Mouse (Mus musculus): ENCODE measurements around the gene Tnfaip8l1. TPM values are rescaled to one million over a fixed set of nuclear protein-coding genes. Genes with fewer than 3 reads are reported as not detected.

The Tnfaip8l1 gene
- polyA plus RNA-seq, 1 experiment, result 21.6 TPM

DNA sequence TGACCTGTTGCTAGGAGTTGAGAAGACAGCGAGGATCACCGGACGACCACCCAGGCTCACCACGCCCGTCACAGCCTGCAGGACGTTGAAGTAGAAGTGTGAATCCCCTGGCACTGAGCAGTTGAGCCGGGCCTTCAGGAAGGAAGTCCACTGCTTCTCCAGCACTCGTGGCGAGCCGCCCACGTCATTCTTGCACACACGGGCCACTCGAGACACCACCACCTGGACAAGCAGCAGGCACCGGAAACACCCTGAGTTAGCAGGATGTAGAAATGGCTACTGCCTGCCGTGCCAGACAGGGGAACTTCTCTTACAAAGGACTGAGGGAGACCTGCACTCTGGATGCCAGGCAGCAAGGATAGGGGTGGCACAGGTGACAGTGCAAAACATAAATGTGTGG is 34.0 kb upstream of the Tnfaip8l1 start:
- no peak for DNase-seq
- Histone ChIP-seq H3K27me3 (ENCODE audit: control insufficient read depth, insufficient read depth, low read length) (no peaks in the 10 kb centered on the region; the same call in 1 of the 2 replicates), H3K4me3 (ENCODE audit: control insufficient read depth, insufficient read depth, low read length) (no peak overlapping the region), H3K27ac (ENCODE audit: control insufficient read depth, insufficient read depth, low read length) (no peak overlapping the region), H3K4me1 (replicated peaks; ENCODE audit: control insufficient read depth, insufficient read depth, low read length) (no peaks in the 10 kb centered on the region), H3K36me3 (ENCODE audit: control insufficient read depth, insufficient read depth, low read length) (no peaks in the 10 kb centered on the region)
- 56% methylated on average over 15 of the region's 15 CpGs for WGBS
- TF ChIP-seq CTCF (IDR thresholded peaks at IDR 0.05; ENCODE audit: borderline replicate concordance, control insufficient read depth, extremely low read depth, insufficient read depth, low read length, poor library complexity) (no peak), POLR2A (IDR thresholded peaks at IDR 0.05; ENCODE audit: control insufficient read depth, extremely low read depth, insufficient read depth, low read length, poor library complexity) (no peak)

- no peaks in the 10 kb centered on the region for H3K36me3 ChIP-seq (ENCODE audit: control insufficient read depth, insufficient read depth, low read length)
- H3K4me1 ChIP-seq (replicated peaks; ENCODE audit: control insufficient read depth, insufficient read depth, low read length), result peaks cover 12% of the 10 kb centered on the region
- H3K4me3 ChIP-seq (ENCODE audit: control insufficient read depth, insufficient read depth, low read length), result no peak overlapping the region
- 92% methylated on average over 10 of the region's 10 CpGs for WGBS
- no peak for DNase-seq
- no peaks in the 10 kb centered on the region for H3K27me3 ChIP-seq (ENCODE audit: control insufficient read depth, insufficient read depth, low read length)
- no peak for TF ChIP-seq POLR2A (IDR thresholded peaks at IDR 0.05; ENCODE audit: control insufficient read depth, extremely low read depth, insufficient read depth, low read length, poor library complexity)
- no peak overlapping the region for H3K27ac ChIP-seq (ENCODE audit: control insufficient read depth, insufficient read depth, low read length)
Measured at GRCm38 (mm10) chr17:56131136-56131535, 31.1 kb upstream of the Tnfaip8l1 start.

DNA sequence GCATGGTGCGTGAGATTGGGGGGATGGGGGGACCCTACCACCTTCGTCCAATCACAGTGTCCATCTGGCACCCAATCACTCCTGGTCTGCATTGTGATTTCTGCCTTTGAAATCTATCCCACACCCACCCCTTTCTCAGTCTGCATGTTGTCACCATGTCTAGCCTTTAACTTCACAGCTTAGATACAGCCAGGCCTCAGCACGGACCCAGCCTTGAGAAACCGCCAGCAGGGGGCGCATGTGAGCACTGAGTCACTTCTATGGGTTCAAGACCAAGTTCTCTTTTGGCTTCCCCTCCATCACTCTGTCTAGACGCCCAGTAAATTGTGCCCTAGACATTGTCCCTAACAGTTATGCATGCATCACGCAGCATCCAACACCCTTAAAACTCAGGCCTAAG is 30.5 kb upstream of the Tnfaip8l1 start:
- H3K4me1 ChIP-seq (replicated peaks; ENCODE audit: control insufficient read depth, insufficient read depth, low read length), result peaks cover 12% of the 10 kb centered on the region
- WGBS, result 42% methylated on average over 7 of the region's 7 CpGs
- peak; percentile 69 for DNase-seq
- TF ChIP-seq POLR2A (IDR thresholded peaks at IDR 0.05; ENCODE audit: control insufficient read depth, extremely low read depth, insufficient read depth, low read length, poor library complexity), result no peak
- TF ChIP-seq CTCF (IDR thresholded peaks at IDR 0.05; ENCODE audit: borderline replicate concordance, control insufficient read depth, extremely low read depth, insufficient read depth, low read length, poor library complexity), result peak; percentile 91
- H3K27ac ChIP-seq (ENCODE audit: control insufficient read depth, insufficient read depth, low read length), result no peak overlapping the region
- no peaks in the 10 kb centered on the region for H3K27me3 ChIP-seq (ENCODE audit: control insufficient read depth, insufficient read depth, low read length)
- H3K36me3 ChIP-seq (ENCODE audit: control insufficient read depth, insufficient read depth, low read length), result no peaks in the 10 kb centered on the region
- no peak overlapping the region for H3K4me3 ChIP-seq (ENCODE audit: control insufficient read depth, insufficient read depth, low read length)

DNA sequence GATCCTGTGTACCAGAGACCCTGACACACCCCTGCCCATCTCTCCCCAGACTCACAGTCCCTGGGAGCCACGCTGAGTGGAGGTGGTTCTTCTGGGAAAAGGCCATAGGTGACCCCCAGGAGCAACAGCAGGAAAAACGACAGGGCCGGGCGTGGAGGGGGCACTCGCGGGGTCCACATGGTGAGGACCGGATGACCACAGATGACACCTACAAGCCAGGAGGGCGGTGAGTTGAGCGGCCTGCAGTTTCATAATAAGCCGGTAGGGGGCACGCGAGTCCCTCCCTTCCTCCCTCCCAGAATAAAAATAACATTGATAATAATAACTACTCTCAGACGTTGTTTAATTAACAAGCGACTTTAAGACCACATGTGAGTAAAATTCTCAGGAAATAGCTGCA is 29.6 kb upstream of the Tnfaip8l1 start:
- DNase-seq, result peak; percentile 57
- no peak overlapping the region for H3K27ac ChIP-seq (ENCODE audit: control insufficient read depth, insufficient read depth, low read length)
- 7% methylated on average over 14 of the region's 14 CpGs for WGBS
- TF ChIP-seq CTCF (IDR thresholded peaks at IDR 0.05; ENCODE audit: borderline replicate concordance, control insufficient read depth, extremely low read depth, insufficient read depth, low read length, poor library complexity), result peak; percentile 90
- TF ChIP-seq POLR2A (IDR thresholded peaks at IDR 0.05; ENCODE audit: control insufficient read depth, extremely low read depth, insufficient read depth, low read length, poor library complexity), result no peak
- H3K36me3 ChIP-seq (ENCODE audit: control insufficient read depth, insufficient read depth, low read length), result no peaks in the 10 kb centered on the region
- H3K4me3 ChIP-seq (ENCODE audit: control insufficient read depth, insufficient read depth, low read length), result no peak overlapping the region
- H3K4me1 ChIP-seq (replicated peaks; ENCODE audit: control insufficient read depth, insufficient read depth, low read length), result peaks cover 12% of the 10 kb centered on the region
- no peaks in the 10 kb centered on the region for H3K27me3 ChIP-seq (ENCODE audit: control insufficient read depth, insufficient read depth, low read length)

GRCm38 (mm10) chr17:56133457-56134363 is 28.6 kb upstream of the Tnfaip8l1 start:
- H3K4me1 ChIP-seq (replicated peaks; ENCODE audit: control insufficient read depth, insufficient read depth, low read length), result peaks cover 12% of the 10 kb centered on the region
- DNase-seq, result no peak
- H3K4me3 ChIP-seq (ENCODE audit: control insufficient read depth, insufficient read depth, low read length), result peak overlapping the region; percentile 42; the same call in 1 of the 2 replicates
- TF ChIP-seq POLR2A (IDR thresholded peaks at IDR 0.05; ENCODE audit: control insufficient read depth, extremely low read depth, insufficient read depth, low read length, poor library complexity), result no peak
- TF ChIP-seq CTCF (IDR thresholded peaks at IDR 0.05; ENCODE audit: borderline replicate concordance, control insufficient read depth, extremely low read depth, insufficient read depth, low read length, poor library complexity), result no peak
- no peak overlapping the region for H3K27ac ChIP-seq (ENCODE audit: control insufficient read depth, insufficient read depth, low read length)
- no peaks in the 10 kb centered on the region for H3K36me3 ChIP-seq (ENCODE audit: control insufficient read depth, insufficient read depth, low read length)
- WGBS, result 6% methylated on average over 19 of the region's 21 CpGs
- no peaks in the 10 kb centered on the region for H3K27me3 ChIP-seq (ENCODE audit: control insufficient read depth, insufficient read depth, low read length)

GRCm38 (mm10) chr17:56134463-56134971 is 27.8 kb upstream of the Tnfaip8l1 start:
- Histone ChIP-seq H3K36me3 (ENCODE audit: control insufficient read depth, insufficient read depth, low read length) (no peaks in the 10 kb centered on the region), H3K4me1 (replicated peaks; ENCODE audit: control insufficient read depth, insufficient read depth, low read length) (peaks cover 16% of the 10 kb centered on the region), H3K27ac (ENCODE audit: control insufficient read depth, insufficient read depth, low read length) (no peak overlapping the region), H3K4me3 (ENCODE audit: control insufficient read depth, insufficient read depth, low read length) (peak overlapping the region; percentile 42), H3K27me3 (ENCODE audit: control insufficient read depth, insufficient read depth, low read length) (no peaks in the 10 kb centered on the region)
- 2% methylated on average over 27 of the region's 27 CpGs for WGBS
- TF ChIP-seq CTCF (IDR thresholded peaks at IDR 0.05; ENCODE audit: borderline replicate concordance, control insufficient read depth, extremely low read depth, insufficient read depth, low read length, poor library complexity) (peak; percentile 97), POLR2A (IDR thresholded peaks at IDR 0.05; ENCODE audit: control insufficient read depth, extremely low read depth, insufficient read depth, low read length, poor library complexity) (no peak)
- peak; percentile 77 for DNase-seq

Data from thymus, adult 2 months (tissue).